Mouse (Mus musculus): ENCODE results near the gene Kdf1.

Kdf1 gene

GRCm38 (mm10) chr4:133553448-133554330 is 34.9 kb downstream of the Kdf1 start:
- DNase-seq (ENCODE audit: low read depth, low spot score), result no peak

DNA sequence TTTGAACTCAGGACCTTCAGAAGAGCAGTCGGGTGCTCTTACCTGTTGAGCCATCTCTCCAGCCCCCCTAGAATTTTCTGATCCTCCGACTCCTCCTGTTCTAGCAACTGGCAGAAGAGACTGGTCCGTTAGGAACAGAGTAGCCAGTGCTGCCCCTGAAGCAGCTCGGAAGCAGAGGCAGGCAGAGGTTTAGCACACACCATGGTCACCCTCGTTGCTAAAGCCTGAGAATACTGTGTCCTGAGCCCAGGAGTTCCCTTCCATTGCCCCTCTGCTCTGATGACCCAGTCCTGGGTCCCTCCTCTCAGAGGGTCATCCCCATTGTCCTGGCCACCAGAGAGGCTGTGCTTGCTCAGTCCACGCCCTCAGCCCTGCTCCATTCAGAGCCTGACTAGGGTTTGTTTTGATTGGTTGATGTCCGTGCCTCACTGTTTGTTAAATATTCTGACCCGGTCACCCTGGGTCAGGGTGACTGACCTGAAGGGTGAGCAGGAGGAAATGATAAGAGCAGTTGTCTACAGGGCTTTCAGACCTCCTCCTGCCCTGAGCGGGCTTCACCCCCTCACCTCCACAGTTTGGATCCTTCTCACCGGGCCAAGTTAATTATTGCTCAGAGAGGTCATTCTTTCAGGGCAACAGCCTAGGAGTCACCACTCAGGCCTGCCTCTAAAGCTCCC is 38.4 kb downstream of the Kdf1 start:
- no peak for DNase-seq (ENCODE audit: low read depth, low spot score)

DNA sequence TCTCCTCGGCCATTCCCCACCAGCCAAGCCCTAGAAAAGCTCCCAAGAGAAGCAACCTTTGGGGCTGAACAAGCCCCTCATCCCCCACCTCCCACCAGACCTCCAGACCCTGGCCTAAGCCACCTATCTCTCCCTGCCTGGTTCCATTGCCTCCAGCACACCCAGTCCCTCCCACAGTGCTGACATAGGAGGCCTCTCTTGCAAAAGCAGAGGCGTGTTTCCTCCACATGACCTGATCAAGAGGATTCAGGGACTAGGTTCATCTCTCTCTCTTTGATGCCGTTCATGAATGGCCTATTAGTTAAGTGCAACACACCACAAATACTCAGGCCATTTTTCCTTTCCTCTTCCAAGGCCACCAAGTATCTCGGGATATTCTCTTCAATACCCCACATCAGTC is 41.1 kb downstream of the Kdf1 start:
- no peak for DNase-seq (ENCODE audit: low read depth, low spot score)

DNA sequence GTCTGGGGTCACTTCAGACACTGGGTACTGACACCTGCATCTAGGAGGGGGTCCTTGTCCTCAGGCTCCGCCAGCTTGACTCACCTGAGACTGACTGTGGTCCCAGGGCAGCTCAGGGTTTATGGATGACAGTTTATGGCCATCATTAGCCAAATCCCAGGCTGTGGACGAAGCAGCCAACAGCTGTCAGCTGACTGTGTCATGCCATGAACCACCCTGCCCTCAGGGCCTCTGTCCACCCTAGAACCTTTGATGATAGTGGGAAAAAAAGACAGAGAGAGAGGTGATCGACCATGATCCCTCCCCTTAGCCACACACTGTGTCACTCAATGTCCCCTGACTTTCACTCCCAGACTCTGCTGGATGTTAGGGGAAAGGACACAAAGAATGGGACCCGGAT is 42.9 kb downstream of the Kdf1 start:
- no peak for DNase-seq (ENCODE audit: low read depth, low spot score)

- no peak for DNase-seq (ENCODE audit: low read depth, low spot score)
Observed at GRCm38 (mm10) chr4:133563123-133563571, 44.4 kb downstream of the Kdf1 start.

- DNase-seq (ENCODE audit: low read depth, low spot score), result no peak
Observed at GRCm38 (mm10) chr4:133567251-133567650, 48.5 kb downstream of the Kdf1 start.

DNA sequence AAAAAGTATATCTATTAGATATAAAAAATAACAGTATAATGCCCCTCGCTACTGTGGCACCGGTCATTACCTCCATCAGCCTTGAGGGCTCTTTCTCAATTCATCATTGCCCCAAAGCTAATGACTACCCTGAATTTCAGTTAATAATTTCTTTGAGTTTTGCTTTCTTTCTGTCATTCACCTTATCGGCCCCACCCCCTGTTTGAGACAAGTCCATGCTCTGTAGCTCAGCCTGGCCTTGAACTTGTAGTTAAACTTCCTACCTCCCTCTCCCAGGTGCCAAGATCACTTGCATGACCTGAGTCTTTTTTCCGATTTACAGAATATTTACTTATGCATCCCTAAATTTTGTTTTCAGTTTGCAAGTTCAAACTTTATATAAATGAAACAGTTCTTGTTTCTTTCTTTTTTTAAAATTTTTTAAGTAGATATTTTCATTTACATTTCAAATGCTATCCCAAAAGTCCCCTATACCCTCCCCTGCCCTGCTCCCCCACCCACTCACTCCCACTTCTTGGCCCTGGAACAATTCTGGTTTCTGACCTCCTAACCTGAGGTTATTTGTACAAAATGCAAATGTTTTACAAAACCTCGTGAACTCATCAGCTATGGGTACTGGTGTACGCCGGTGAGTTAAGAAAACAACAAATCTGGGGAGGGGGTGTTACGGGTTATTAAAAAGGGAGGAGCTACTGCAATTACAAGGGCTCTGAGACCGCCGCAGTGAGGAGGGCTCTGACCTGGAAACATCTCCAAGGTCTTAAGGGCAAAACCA is 50.7 kb downstream of the Kdf1 start:
- DNase-seq (ENCODE audit: low read depth, low spot score), result no peak

GRCm38 (mm10) chr4:133570066-133570466 is 51.3 kb downstream of the Kdf1 start:
- DNase-seq (ENCODE audit: low read depth, low spot score), result peak; percentile 64

DNA sequence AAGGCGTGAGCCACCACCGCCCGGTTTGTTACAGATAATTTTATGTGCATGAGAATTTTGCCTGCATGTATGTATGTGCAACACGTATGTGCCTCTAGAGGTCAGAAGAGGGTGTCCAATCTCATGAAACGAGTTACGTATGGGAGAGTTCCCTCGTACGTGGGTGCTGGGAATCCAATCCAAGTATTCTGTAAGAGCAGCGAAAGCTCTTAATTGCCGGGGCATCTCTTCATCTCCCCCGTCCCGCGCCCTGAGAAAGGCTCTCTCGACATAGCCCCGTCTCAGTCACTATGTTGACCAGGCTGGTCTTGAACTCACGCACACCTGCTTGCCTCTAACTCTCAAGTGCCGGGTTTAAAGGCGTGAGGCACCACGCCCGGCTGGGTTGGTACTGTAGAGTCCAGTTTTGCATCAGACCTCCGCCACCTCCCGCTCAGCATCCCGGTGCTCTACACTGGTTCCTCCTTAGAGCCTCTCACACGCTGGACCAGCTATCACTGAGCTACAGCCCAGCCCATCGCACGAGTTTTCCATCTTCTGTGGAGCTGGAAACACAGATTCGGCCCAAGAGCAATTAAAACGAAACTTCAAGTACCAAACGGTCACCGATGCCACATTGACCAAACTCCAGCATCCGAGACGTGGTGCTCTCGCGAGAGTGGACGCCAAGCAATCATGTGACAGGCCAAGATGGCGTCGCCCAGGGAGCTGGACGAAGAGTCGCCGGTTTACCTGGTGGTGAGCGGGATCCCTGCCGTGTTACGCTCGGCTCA is 55.5 kb downstream of the Kdf1 start, which contains the start of gene Gpatch3:
Gpatch3 (plus strand) TSS at position 676 of the 773 bp plus-strand sequence.
- peak; percentile 96 for DNase-seq (ENCODE audit: low read depth, low spot score)

DNA sequence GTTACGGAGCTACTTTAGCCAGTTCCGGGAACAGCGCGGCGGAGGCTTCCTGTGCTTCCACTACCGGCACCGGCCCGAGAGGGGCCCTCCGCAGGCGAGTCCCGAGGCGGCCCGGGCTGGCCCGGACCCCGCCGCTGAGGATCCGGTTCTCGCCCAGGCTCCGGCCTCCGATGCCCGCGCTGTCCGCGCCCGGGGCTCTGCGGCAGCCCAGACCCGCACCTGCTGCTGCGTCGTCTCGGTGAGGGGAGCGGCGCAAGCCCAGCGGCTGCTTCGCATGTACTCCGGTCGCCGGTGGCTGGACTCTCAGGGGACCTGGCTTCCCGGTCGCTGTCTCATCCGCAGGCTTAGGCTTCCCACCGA is 56.1 kb downstream of the Kdf1 start:
- DNase-seq (ENCODE audit: low read depth, low spot score), result no peak

- DNase-seq (ENCODE audit: low read depth, low spot score), result no peak
Observed at GRCm38 (mm10) chr4:133577983-133578382, 59.2 kb downstream of the Kdf1 start.
